Mouse (Mus musculus) lung, postnatal 0 days (tissue): ENCODE data around the gene Kcnq1.

ENCODE experiments used
- CTCF ChIP-seq: IDR thresholded peaks from 2 replicates; pipeline ENCODE4 v1.5.1; 2016; ENCODE audit warnings: antibody characterized with exemption, mild to moderate bottlenecking
- EP300 ChIP-seq: IDR thresholded peaks from 2 replicates; pipeline ENCODE4 v1.6.1; 2016; ENCODE audit warnings: antibody characterized with exemption, mild to moderate bottlenecking, control low read depth

DNA sequence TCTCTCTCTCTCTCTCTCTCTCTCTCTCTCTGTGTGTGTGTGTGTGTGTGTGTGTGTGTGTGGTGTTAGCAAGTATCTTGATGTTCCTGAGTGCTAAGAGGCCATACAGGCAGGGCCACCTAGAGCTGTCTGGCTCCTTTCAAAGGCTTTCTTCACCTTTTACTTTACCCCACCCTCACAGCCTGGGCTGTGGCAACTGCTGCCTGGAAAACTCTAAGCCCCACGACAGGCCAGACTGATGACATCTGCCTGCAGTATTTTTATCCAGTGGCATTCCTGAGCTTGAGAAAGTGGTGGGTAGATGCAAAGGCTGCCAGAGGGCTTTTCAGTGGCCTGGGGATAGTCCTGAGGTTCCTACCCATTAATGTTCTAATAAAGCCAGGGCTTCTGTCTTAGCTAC is 6.2 kb downstream of the Kcnq1 start:
- TF ChIP-seq CTCF (no peak), EP300 (no peak)
